Mouse (Mus musculus) G1E (cell line): ENCODE data around the gene Rabl6. TPM values are rescaled to one million over a fixed set of nuclear protein-coding genes. Genes with fewer than 3 reads are reported as not detected.

ENCODE experiments used
- ATAC-seq: 2 replicates; pipeline ENCODE4 v1.8.0; 2016; ENCODE audit warnings: mild to moderate bottlenecking; ENCODE audit not compliant: insufficient number of reproducible peaks, poor library complexity, low FRiP score, severe bottlenecking; ENCODE audit errors: extremely low read depth
- DNase-seq: peaks from one replicate; pipeline ENCODE4 v3.0.0; 2012; ENCODE audit warnings: low spot score
- H3K27me3 ChIP-seq: 2 replicates; pipeline ENCODE4 v1.6.1; 2012; ENCODE audit warnings: mild to moderate bottlenecking, low read length, inconsistent platforms; ENCODE audit not compliant: insufficient read depth
- H3K36me3 ChIP-seq: replicated peaks from 2 replicates; pipeline ENCODE3; 2012; ENCODE audit warnings: mild to moderate bottlenecking, inconsistent platforms
- H3K4me1 ChIP-seq: 2 replicates; pipeline ENCODE4 v1.6.1; 2012; ENCODE audit warnings: low read depth, low read length, inconsistent platforms, mixed read lengths; ENCODE audit not compliant: insufficient read depth
- H3K4me3 ChIP-seq: 2 replicates; pipeline ENCODE4 v1.5.1; 2012; ENCODE audit warnings: low read depth, mild to moderate bottlenecking, inconsistent platforms, low read length, moderate library complexity, mixed read lengths
- H3K9me3 ChIP-seq: replicated peaks from 2 replicates; pipeline ENCODE4 v1.6.1; 2012; ENCODE audit warnings: inconsistent platforms
- CTCF ChIP-seq: IDR thresholded peaks from 2 replicates; pipeline ENCODE4 v1.5.1; 2012; ENCODE audit warnings: low read depth, low read length, inconsistent platforms, mixed read lengths
- GATA1 ChIP-seq: IDR thresholded peaks from 2 replicates; pipeline ENCODE4 v1.6.1; 2012; ENCODE audit warnings: borderline replicate concordance, low read length, inconsistent platforms, mixed read lengths
- GATA2 ChIP-seq: IDR thresholded peaks from 2 replicates; pipeline ENCODE4 v1.6.1; 2012; ENCODE audit warnings: low read depth, low read length, inconsistent platforms, borderline replicate concordance
- POLR2AphosphoS5 ChIP-seq: IDR thresholded peaks from 2 replicates; pipeline ENCODE4 v1.6.1; 2012; ENCODE audit warnings: low read depth, low read length, inconsistent platforms; ENCODE audit not compliant: insufficient replicate concordance
- TAL1 ChIP-seq: conservative IDR thresholded peaks from 2 replicates; pipeline ENCODE4 v1.6.1; 2012; ENCODE audit warnings: low read depth, low read length, inconsistent platforms, mixed read lengths
- polyA plus RNA-seq: library from polyadenylated mRNA; stranded (reverse); fragments of >175 nt; gene quantifications from 2 replicates; pipeline ENCODE4 v1.2.3, GENCODE M21; 2012
- total RNA-seq, 2 experiments: library from RNA; stranded (forward) in 1 of 2; stranded (reverse) in 1 of 2; fragments of 200-1000 nt in 1 of 2; fragments of >200 nt in 1 of 2; fragmentation: Nextera tagmentation in 1 of 2; gene quantifications; 2 replicates each; pipeline ENCODE4 v1.2.3; 2014 to 2017

Gene Rabl6
- total and polyA plus RNA-seq, 3 experiments: 41.5 to 82.4 (median 74.9) TPM

GRCm38 (mm10) chr2:25602526-25602925 lies 5.8 kb downstream of the Rabl6 start:
- Histone ChIP-seq H3K36me3 (peaks cover 84% of the 10 kb centered on the region), H3K27me3 (no peaks in the 10 kb centered on the region), H3K9me3 (no peaks in the 10 kb centered on the region), H3K4me3 (no peak overlapping the region), H3K4me1 (peaks cover 14% of the 10 kb centered on the region)
- no peak for TF ChIP-seq GATA2
- TF ChIP-seq TAL1: no peak
- TF ChIP-seq GATA1: no peak
- TF ChIP-seq POLR2AphosphoS5: no peak
- TF ChIP-seq CTCF: no peak
- ATAC-seq: no peak
- no peak for DNase-seq

DNA sequence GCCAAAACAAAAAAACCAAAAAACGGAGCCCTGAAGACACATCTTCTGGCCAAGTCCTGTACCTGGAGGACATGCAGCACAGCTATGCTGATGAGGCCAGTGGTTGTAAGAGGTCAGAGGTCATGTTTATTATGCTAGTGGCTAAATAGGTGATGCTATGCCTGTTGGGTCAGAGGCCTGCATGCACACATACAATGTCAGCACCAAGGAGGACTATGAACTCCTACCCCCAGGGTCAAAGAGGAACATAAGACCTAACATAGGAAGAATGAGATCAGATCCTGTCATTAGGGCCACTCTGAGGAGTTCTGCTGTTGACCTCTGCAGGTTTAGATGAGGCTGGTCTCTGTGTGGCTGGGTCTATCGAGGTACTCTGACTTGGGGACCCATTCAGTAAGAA lies 8.3 kb downstream of the Rabl6 start:
- Histone ChIP-seq H3K9me3 (no peaks in the 10 kb centered on the region), H3K4me1 (no peaks in the 10 kb centered on the region; the same call in 1 of the 2 replicates), H3K36me3 (peaks cover 95% of the 10 kb centered on the region), H3K4me3 (no peak overlapping the region), H3K27me3 (no peaks in the 10 kb centered on the region)
- TF ChIP-seq GATA1: no peak
- TF ChIP-seq CTCF: no peak
- no peak for TF ChIP-seq GATA2
- TF ChIP-seq POLR2AphosphoS5: no peak
- TF ChIP-seq TAL1: no peak
- no peak for ATAC-seq
- DNase-seq: no peak

DNA sequence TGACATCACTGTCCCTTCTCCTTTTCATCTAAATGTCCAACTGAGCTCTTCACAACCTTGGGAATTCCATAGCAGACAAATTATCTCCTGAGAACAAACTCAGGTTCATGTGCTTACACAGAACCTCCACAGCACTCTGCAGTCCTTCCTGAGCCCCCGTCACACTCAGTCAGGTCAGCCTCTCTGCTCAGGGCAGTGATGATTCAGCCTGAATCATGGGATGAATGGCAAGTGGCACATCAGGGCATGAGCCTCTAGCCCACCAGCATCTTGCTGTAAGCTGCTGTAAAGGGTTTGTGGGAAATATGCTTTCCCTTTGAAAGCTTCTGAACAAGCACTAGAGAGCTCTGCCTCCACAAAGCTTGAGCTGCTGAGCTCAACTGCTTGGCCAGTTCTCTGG lies 9.6 kb downstream of the Rabl6 start:
- Histone ChIP-seq H3K9me3 (no peaks in the 10 kb centered on the region), H3K27me3 (no peaks in the 10 kb centered on the region), H3K4me3 (no peak overlapping the region), H3K4me1 (no peaks in the 10 kb centered on the region), H3K36me3 (peaks cover 94% of the 10 kb centered on the region)
- DNase-seq: no peak
- ATAC-seq: no peak
- TF ChIP-seq CTCF (no peak), GATA2 (no peak), POLR2AphosphoS5 (no peak), TAL1 (no peak), GATA1 (no peak)

DNA sequence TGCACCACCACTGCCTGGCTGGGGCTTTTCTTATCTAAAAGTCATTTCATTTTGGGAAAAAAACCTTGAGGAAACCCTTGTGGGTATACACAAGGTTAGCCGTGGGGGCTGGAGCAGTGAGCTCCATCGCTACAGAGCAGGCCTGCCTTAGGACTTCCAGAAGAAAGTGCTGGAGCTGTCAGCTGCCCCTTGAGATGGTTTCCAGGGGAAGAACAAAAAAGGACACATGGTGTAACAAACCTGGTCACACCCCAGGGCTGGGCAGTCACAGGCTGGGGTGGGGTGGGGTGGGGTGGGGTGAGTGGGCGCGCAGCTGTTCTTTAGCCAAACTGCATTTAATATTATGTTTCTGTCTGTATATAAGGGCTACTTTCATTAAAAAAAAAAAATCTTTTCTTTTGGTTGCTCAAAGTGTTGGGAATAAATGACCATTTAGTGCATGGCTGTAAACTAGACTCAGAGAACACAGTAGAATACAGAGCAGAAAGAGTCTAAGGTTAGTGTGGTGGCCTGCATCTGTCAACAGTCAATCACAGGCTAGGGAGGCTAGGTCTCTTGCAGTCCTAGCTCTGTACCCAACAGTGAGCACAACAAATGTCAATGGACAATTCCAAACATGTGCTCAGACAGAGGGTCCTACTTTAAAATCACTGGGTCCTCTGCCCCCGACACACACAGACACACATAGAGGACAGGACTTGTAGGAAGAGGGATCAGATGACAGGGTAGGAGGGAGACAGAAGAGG lies 11.4 kb downstream of the Rabl6 start:
- H3K27me3 ChIP-seq: no peaks in the 10 kb centered on the region
- no peak overlapping the region for H3K4me3 ChIP-seq
- peaks cover 1% of the 10 kb centered on the region; the same call in 1 of the 2 replicates for H3K4me1 ChIP-seq
- TF ChIP-seq CTCF: no peak
- TF ChIP-seq POLR2AphosphoS5: no peak
- no peak for TF ChIP-seq GATA1
- no peak for TF ChIP-seq GATA2
- no peak for TF ChIP-seq TAL1
- ATAC-seq (no peak), DNase-seq (no peak)
- H3K36me3 ChIP-seq: peaks cover 94% of the 10 kb centered on the region
- H3K9me3 ChIP-seq: no peaks in the 10 kb centered on the region

- Histone ChIP-seq H3K27me3 (no peaks in the 10 kb centered on the region), H3K9me3 (no peaks in the 10 kb centered on the region), H3K4me3 (no peak overlapping the region), H3K36me3 (peaks cover 95% of the 10 kb centered on the region), H3K4me1 (peaks cover 7% of the 10 kb centered on the region)
- no peak for ATAC-seq
- DNase-seq: peak; percentile 45
- no peak for TF ChIP-seq POLR2AphosphoS5
- no peak for TF ChIP-seq TAL1
- no peak for TF ChIP-seq GATA1
- TF ChIP-seq CTCF: no peak
- no peak for TF ChIP-seq GATA2
These were observed 16.5 kb downstream of the Rabl6 start for GRCm38 (mm10) chr2:25591863-25592262.

GRCm38 (mm10) chr2:25588227-25588907 lies 20.0 kb downstream of the Rabl6 start:
- no peak for TF ChIP-seq POLR2AphosphoS5
- no peak for TF ChIP-seq TAL1
- TF ChIP-seq GATA2: no peak
- no peak for TF ChIP-seq GATA1
- no peak for TF ChIP-seq CTCF
- Histone ChIP-seq H3K4me3 (no peak overlapping the region), H3K9me3 (no peaks in the 10 kb centered on the region), H3K4me1 (peaks cover 9% of the 10 kb centered on the region), H3K27me3 (no peaks in the 10 kb centered on the region), H3K36me3 (peaks cover 100% of the 10 kb centered on the region)
- DNase-seq (no peak), ATAC-seq (no peak)
